Mouse (Mus musculus): Measurements from ENCODE around the gene Ankrd34b. TPM values are rescaled to one million over a fixed set of nuclear protein-coding genes. Genes with fewer than 3 reads are reported as not detected.
A peak's percentile ranks its signal among the peaks of the same experiment; 100 is the strongest.

Gene Ankrd34b
- polyA plus RNA-seq, 1 experiment from 2014 or later: 0.19 TPM

DNA sequence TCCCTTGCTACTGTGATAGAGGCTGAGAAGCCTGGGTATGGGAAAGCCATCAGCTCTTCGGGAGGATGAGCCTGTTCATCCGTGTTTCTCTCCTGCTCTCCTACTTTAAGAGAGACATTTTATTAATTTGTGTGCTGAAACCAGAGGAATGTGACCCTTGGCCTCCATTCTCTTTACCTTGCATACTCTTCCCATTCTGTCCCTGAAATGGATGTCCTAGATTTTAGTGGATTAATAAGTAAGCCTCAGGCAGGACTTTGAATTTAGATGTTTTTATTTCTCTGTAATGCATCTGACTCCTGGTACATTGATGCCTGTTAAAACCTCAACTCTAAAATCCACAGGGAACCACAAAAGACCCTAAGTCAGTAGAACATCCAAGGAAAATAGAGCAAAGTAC, 43.7 kb downstream of the Ankrd34b start:
- H3K9me3 ChIP-seq (ENCODE audit: control insufficient read depth, low read depth, low read length): no peaks in the 10 kb centered on the region
- no peak overlapping the region for H3K9ac ChIP-seq (replicated peaks; ENCODE audit: low read depth, low read length)
- H3K4me2 ChIP-seq (replicated peaks; ENCODE audit: low read depth, low read length): no peak overlapping the region
- no peaks in the 10 kb centered on the region; the same call in 1 of the 2 replicates for H3K36me3 ChIP-seq (ENCODE audit: control insufficient read depth, insufficient read depth, low read length)
- H3K27ac ChIP-seq (ENCODE audit: low read length): no peak overlapping the region
- no peak for ATAC-seq (ENCODE audit: insufficient number of reproducible peaks, insufficient read depth, low FRiP score, low read depth)
- no peak overlapping the region for H3K4me3 ChIP-seq (ENCODE audit: low read depth, low read length)
- WGBS: 39% methylated on average over 2 of the region's 2 CpGs
- no peaks in the 10 kb centered on the region for H3K27me3 ChIP-seq (ENCODE audit: control insufficient read depth, insufficient read depth, low read length)
- no peaks in the 10 kb centered on the region for H3K4me1 ChIP-seq (ENCODE audit: control insufficient read depth, insufficient read depth, low read length)

DNA sequence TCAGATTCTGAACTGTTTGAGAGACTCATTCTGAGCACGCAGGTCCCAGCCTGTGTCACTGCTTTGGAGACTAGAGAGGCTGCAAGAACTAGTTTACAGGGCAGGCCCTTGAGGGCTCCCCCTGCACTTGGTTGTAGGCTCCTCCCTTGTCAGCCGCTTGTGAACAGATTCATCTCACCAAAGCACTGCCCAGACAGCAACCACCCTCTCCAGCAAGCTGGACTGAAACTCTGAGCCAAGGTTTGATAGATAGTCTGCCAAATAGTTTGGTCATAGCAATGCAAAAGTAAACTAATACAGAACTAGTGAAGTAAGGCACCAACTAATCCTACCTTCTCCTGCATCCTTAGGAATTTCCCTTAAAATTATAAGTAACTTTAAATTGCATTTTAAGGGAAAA, 44.5 kb downstream of the Ankrd34b start:
- Histone ChIP-seq H3K4me1 (ENCODE audit: control insufficient read depth, insufficient read depth, low read length) (no peaks in the 10 kb centered on the region), H3K36me3 (ENCODE audit: control insufficient read depth, insufficient read depth, low read length) (no peaks in the 10 kb centered on the region; the same call in 1 of the 2 replicates), H3K4me3 (ENCODE audit: low read depth, low read length) (no peak overlapping the region), H3K27ac (ENCODE audit: low read length) (no peak overlapping the region), H3K9ac (replicated peaks; ENCODE audit: low read depth, low read length) (no peak overlapping the region), H3K27me3 (ENCODE audit: control insufficient read depth, insufficient read depth, low read length) (no peaks in the 10 kb centered on the region), H3K9me3 (ENCODE audit: control insufficient read depth, low read depth, low read length) (no peaks in the 10 kb centered on the region), H3K4me2 (replicated peaks; ENCODE audit: low read depth, low read length) (no peak overlapping the region)
- ATAC-seq (ENCODE audit: insufficient number of reproducible peaks, insufficient read depth, low FRiP score, low read depth): no peak
- 54% methylated on average over 2 of the region's 2 CpGs for WGBS

DNA sequence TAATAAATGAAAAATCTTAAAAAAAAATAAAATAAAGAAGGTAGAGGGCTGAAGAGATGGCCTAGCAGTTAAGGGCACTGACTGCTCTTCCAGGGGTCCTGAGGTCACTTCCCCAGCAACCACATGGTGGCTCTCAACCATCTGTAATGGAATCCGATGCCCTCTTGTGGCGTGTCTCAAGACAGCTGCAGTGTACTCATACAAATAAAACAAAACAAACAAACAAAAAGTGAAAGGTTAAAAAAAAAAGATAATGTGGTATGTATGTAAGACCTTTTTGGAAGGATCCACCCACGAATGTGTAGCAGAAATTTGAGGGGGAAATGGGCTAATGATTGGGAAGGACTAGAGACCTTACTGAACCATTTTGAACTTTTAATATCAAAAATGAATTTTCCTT, 57.7 kb downstream of the Ankrd34b start:
- Histone ChIP-seq H3K4me3 (ENCODE audit: low read depth, low read length) (peak overlapping the region; percentile 39), H3K27ac (ENCODE audit: low read length) (no peak overlapping the region), H3K9ac (replicated peaks; ENCODE audit: low read depth, low read length) (no peak overlapping the region), H3K36me3 (ENCODE audit: control insufficient read depth, insufficient read depth, low read length) (peaks cover 5% of the 10 kb centered on the region; the same call in 1 of the 2 replicates), H3K4me1 (ENCODE audit: control insufficient read depth, insufficient read depth, low read length) (no peaks in the 10 kb centered on the region), H3K4me2 (replicated peaks; ENCODE audit: low read depth, low read length) (peak overlapping the region; percentile 62), H3K27me3 (ENCODE audit: control insufficient read depth, insufficient read depth, low read length) (no peaks in the 10 kb centered on the region), H3K9me3 (ENCODE audit: control insufficient read depth, low read depth, low read length) (no peaks in the 10 kb centered on the region)
- 12% methylated on average over 3 of the region's 3 CpGs for WGBS
- ATAC-seq (ENCODE audit: insufficient number of reproducible peaks, insufficient read depth, low FRiP score, low read depth): no peak

- H3K27me3 ChIP-seq (ENCODE audit: control insufficient read depth, insufficient read depth, low read length): no peaks in the 10 kb centered on the region
These were observed 58.3 kb downstream of the Ankrd34b start, which contains the start of gene Fam151b for GRCm38 (mm10) chr13:92483852-92484463. Fam151b (minus strand) TSS chr13:92484015.

DNA sequence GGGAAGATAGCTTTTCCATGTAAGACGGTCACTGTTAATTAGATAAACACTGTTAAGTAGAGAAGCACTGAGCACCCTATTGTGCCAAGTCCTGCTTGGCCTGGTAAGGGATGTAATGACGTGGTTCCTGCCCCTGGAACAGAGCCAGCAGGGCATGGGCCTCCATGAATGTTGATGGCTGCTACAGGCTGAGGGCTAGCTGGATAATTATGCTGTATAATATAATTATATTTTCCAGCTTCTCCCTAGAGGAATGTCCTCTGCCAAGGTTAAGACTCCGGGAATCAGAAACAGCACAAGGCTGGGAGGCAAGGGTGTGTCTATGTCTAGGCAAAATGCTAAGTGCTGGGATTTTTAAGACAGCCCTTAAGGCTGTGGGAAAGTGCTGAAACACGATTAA, 65.1 kb downstream of the Ankrd34b start:
- Histone ChIP-seq H3K36me3 (ENCODE audit: control insufficient read depth, insufficient read depth, low read length) (peaks cover 25% of the 10 kb centered on the region), H3K27me3 (ENCODE audit: control insufficient read depth, insufficient read depth, low read length) (no peaks in the 10 kb centered on the region), H3K9ac (replicated peaks; ENCODE audit: low read depth, low read length) (no peak overlapping the region), H3K4me2 (replicated peaks; ENCODE audit: low read depth, low read length) (no peak overlapping the region), H3K4me3 (ENCODE audit: low read depth, low read length) (no peak overlapping the region), H3K9me3 (ENCODE audit: control insufficient read depth, low read depth, low read length) (no peaks in the 10 kb centered on the region), H3K4me1 (ENCODE audit: control insufficient read depth, insufficient read depth, low read length) (no peaks in the 10 kb centered on the region), H3K27ac (ENCODE audit: low read length) (no peak overlapping the region)
- 77% methylated on average over 4 of the region's 4 CpGs for WGBS
- peak; percentile 33; the same call in 1 of the 2 replicates for ATAC-seq (ENCODE audit: insufficient number of reproducible peaks, insufficient read depth, low FRiP score, low read depth)

More at GRCm38 (mm10) chr13:92483852-92484463, 58.3 kb downstream of the Ankrd34b start, which contains the start of gene Fam151b:
- peak within 1 kb of the TSS; percentile 62 for H3K4me2 ChIP-seq (replicated peaks; ENCODE audit: low read depth, low read length)
- WGBS: 8% methylated on average over 19 of the region's 19 CpGs
- peak within 1 kb of the TSS; percentile 10; the same call in 1 of the 2 replicates for H3K27ac ChIP-seq (ENCODE audit: low read length)
- H3K36me3 ChIP-seq (ENCODE audit: control insufficient read depth, insufficient read depth, low read length): peaks cover 5% of the 10 kb centered on the region; the same call in 1 of the 2 replicates
- peak; percentile 99 for ATAC-seq (ENCODE audit: insufficient number of reproducible peaks, insufficient read depth, low FRiP score, low read depth)
- peak within 1 kb of the TSS; percentile 39 for H3K4me3 ChIP-seq (ENCODE audit: low read depth, low read length)
- no peaks in the 10 kb centered on the region for H3K4me1 ChIP-seq (ENCODE audit: control insufficient read depth, insufficient read depth, low read length)
- no peaks in the 10 kb centered on the region for H3K9me3 ChIP-seq (ENCODE audit: control insufficient read depth, low read depth, low read length)
- H3K9ac ChIP-seq (replicated peaks; ENCODE audit: low read depth, low read length): no peak within 1 kb of the TSS; the same call in 1 of the 2 replicates

Other genes with a start within 250 kb of the Ankrd34b start
- 1.8 and 2.5 TPM in 2 replicates for gene Gm20379, start 119.9 kb upstream of the Ankrd34b start, polyA plus RNA-seq (2014; fragmentation: Nextera tagmentation; extraction: Ambion mirVana)
- gene Dhfr, start 71.2 kb upstream of the Ankrd34b start, polyA plus RNA-seq (2014; fragmentation: Nextera tagmentation; extraction: Ambion mirVana): 15.3 and 16.3 TPM in 2 replicates
- gene Msh3, start 70.9 kb upstream of the Ankrd34b start, polyA plus RNA-seq (2014; fragmentation: Nextera tagmentation; extraction: Ambion mirVana): 30.9 and 31.6 TPM in 2 replicates
- 0.42 and 0.45 TPM in 2 replicates for gene Fam151b, start 58.1 kb downstream of the Ankrd34b start, polyA plus RNA-seq (2014; fragmentation: Nextera tagmentation; extraction: Ambion mirVana)
- gene Zfyve16, start 105.0 kb downstream of the Ankrd34b start, polyA plus RNA-seq (2014; fragmentation: Nextera tagmentation; extraction: Ambion mirVana): 14.6 TPM in 2 replicates
- gene Spz1, start 150.3 kb downstream of the Ankrd34b start, polyA plus RNA-seq (2014; fragmentation: Nextera tagmentation; extraction: Ambion mirVana): not detected in 2 replicates
- 22.7 and 24.0 TPM in 2 replicates for gene Serinc5, start 185.2 kb downstream of the Ankrd34b start, polyA plus RNA-seq (2014; fragmentation: Nextera tagmentation; extraction: Ambion mirVana)

Measured in stomach, embryonic 14.5 days (tissue).